Mouse (Mus musculus): Measurements from ENCODE around the gene Pheta2. TPM values are rescaled to one million over a fixed set of nuclear protein-coding genes. Genes with fewer than 3 reads are reported as not detected.
"Not testable (repeated sequence)": the region's sequence is repeated elsewhere in the genome, so short reads cannot be mapped to it uniquely, and the experiment has no call there.

Gene Pheta2
- polyA plus RNA-seq, 1 experiment from 2014 or later = 1.4 TPM

DNA sequence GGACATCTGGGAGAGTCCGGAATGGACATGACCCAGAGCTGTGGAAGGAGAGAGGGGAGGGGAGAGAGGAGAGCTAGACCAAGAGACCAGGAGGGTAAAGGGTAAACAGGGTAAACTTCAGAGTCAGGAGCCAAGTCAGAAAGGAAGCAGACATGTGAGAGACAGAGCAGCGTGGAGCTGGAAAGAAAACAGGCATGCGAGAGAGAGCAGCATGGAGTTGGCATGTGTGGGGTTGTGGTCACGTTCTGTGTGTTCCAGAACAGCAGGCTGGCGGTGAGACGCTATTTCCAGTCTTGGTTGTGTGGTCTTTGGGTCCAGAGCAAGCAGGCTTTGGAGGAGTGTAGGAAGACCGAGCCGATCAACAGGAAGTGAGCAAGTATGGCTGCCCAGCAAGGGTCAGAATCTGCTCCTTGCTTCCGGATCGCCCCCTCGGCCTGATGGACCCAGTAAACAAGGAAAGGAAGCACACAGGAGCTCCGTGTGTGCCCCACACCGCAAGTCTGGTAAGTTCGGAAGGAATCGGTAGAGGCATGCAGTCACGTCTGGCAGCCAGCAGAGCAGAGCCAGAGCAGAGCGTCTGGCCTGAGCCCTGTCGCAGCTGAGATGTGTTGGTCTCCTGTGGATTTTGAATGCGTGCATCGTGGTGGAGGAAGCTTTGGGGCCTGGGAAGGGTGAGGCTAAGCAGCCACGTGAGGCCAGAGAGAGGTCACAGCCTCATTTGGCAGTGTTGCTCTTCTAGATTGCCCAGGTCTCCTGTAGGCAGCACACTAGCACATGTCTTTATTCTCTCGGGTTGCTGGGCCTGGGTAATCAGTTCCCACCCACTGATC, 19.9 kb downstream of the Pheta2 start:
- Histone ChIP-seq H3K36me3 (no peaks in the 10 kb centered on the region), H3K27ac (replicated peaks) (no peak overlapping the region), H3K4me2 (replicated peaks) (no peak overlapping the region), H3K4me3 (no peak overlapping the region), H3K9me3 (no peaks in the 10 kb centered on the region), H3K4me1 (peaks cover 6% of the 10 kb centered on the region), H3K9ac (replicated peaks) (no peak overlapping the region), H3K27me3 (no peaks in the 10 kb centered on the region)
- ATAC-seq (replicated peaks) = no peak
- WGBS = 72% methylated on average over 22 of the region's 22 CpGs

DNA sequence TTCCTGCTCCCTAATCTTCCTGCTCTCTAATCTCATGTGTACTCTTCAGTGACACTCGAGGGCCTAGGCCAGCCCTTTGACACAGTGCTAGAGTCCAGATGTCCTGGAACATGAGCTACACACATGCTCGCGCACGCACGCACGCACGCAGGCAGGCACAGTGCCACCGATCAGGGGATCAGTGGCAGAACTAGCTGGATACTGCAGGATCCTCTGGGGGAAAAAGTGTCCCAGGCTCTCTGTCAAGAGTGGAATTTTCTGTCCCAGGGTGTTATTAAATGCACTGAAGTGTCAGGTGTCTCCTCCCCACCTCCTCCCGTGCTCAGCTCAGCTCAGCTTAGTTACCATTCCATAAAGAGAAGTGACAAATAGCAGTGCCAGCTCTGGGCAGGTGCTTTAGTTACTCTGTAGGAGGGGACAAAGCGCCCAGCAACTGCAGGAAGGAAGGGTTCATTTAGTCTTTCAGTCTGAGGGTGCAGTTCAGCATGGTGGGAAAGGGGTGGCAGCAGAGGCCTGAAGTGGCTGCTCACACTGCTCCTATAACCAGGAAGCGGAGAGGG, 22.8 kb downstream of the Pheta2 start:
- Histone ChIP-seq H3K27me3 (no peaks in the 10 kb centered on the region), H3K36me3 (no peaks in the 10 kb centered on the region), H3K9ac (replicated peaks) (no peak overlapping the region), H3K9me3 (no peaks in the 10 kb centered on the region), H3K4me1 (no peaks in the 10 kb centered on the region), H3K4me2 (replicated peaks) (no peak overlapping the region), H3K4me3 (no peak overlapping the region), H3K27ac (replicated peaks) (no peak overlapping the region)
- WGBS = 76% methylated on average over 11 of the region's 11 CpGs
- no peak for ATAC-seq (replicated peaks)

GRCm38 (mm10) chr15:82362234-82362633, 23.5 kb downstream of the Pheta2 start:
- WGBS = 88% methylated on average over 4 of the region's 4 CpGs
- Histone ChIP-seq H3K27ac (replicated peaks) (no peak overlapping the region), H3K36me3 (no peaks in the 10 kb centered on the region), H3K27me3 (no peaks in the 10 kb centered on the region), H3K4me2 (replicated peaks) (no peak overlapping the region), H3K9ac (replicated peaks) (no peak overlapping the region), H3K4me1 (no peaks in the 10 kb centered on the region), H3K9me3 (no peaks in the 10 kb centered on the region), H3K4me3 (no peak overlapping the region)
- ATAC-seq (replicated peaks) = no peak

DNA sequence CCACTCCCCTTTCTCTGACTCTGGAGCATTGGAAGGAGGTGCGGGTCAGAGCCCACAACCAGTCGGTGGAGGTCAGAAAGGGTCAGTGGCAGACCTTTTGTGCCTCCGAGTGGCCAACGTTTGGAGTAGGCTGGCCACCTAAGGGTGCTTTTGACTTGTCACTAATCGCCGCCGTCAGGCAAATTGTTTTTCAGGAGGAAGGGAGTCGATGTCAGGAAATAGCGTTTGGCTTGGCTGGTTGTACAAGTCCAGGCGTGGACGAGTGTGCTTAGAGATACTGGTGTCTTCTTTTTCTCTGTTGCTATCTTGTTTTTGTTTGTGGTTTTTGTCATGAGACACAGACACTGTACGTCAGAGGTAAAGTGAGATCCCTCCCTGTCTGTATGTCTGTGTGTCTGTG, 25.1 kb downstream of the Pheta2 start:
- not testable (repeated sequence) for H3K4me3 ChIP-seq; H3K4me1 ChIP-seq; H3K9me3 ChIP-seq; ATAC-seq (replicated peaks); H3K4me2 ChIP-seq (replicated peaks); H3K27ac ChIP-seq (replicated peaks); H3K36me3 ChIP-seq; H3K27me3 ChIP-seq; H3K9ac ChIP-seq (replicated peaks)
- WGBS = 77% methylated on average over 8 of the region's 12 CpGs

- not testable (repeated sequence) for ATAC-seq (replicated peaks); H3K27ac ChIP-seq (replicated peaks)
- 19% methylated on average over 6 of the region's 9 CpGs for WGBS
Measured at GRCm38 (mm10) chr15:82364561-82364960, 25.8 kb downstream of the Pheta2 start.

GRCm38 (mm10) chr15:82368146-82368545, 29.4 kb downstream of the Pheta2 start:
- 94% methylated on average over 4 of the region's 4 CpGs for WGBS
- no peak overlapping the region for H3K9ac ChIP-seq (replicated peaks)
- no peak overlapping the region for H3K27ac ChIP-seq (replicated peaks)

More at GRCm38 (mm10) chr15:82364561-82364960, 25.8 kb downstream of the Pheta2 start:
- H3K9ac ChIP-seq (replicated peaks); H3K9me3 ChIP-seq; H3K4me2 ChIP-seq (replicated peaks); H3K36me3 ChIP-seq; H3K4me1 ChIP-seq; H3K27me3 ChIP-seq; H3K4me3 ChIP-seq: not testable (repeated sequence)

GRCm38 (mm10) chr15:82368851-82369250, 30.1 kb downstream of the Pheta2 start:
- Histone ChIP-seq H3K4me1 (no peaks in the 10 kb centered on the region), H3K27me3 (no peaks in the 10 kb centered on the region), H3K36me3 (no peaks in the 10 kb centered on the region), H3K9me3 (no peaks in the 10 kb centered on the region), H3K27ac (replicated peaks) (no peak overlapping the region), H3K4me2 (replicated peaks) (no peak overlapping the region), H3K4me3 (no peak overlapping the region), H3K9ac (replicated peaks) (no peak overlapping the region)
- ATAC-seq (replicated peaks) = no peak
- 91% methylated on average over 1 of the region's 1 CpGs for WGBS

More at GRCm38 (mm10) chr15:82368146-82368545, 29.4 kb downstream of the Pheta2 start:
- Histone ChIP-seq H3K9me3 (no peaks in the 10 kb centered on the region), H3K36me3 (no peaks in the 10 kb centered on the region), H3K27me3 (no peaks in the 10 kb centered on the region), H3K4me3 (no peak overlapping the region), H3K4me1 (no peaks in the 10 kb centered on the region), H3K4me2 (replicated peaks) (no peak overlapping the region)
- no peak for ATAC-seq (replicated peaks)

- no peaks in the 10 kb centered on the region for H3K36me3 ChIP-seq
- H3K27ac ChIP-seq (replicated peaks) = no peak overlapping the region
- H3K4me1 ChIP-seq = peaks cover 10% of the 10 kb centered on the region; the same call in 1 of the 2 replicates
- no peaks in the 10 kb centered on the region for H3K9me3 ChIP-seq
- no peak for ATAC-seq (replicated peaks)
- 93% methylated on average over 6 of the region's 6 CpGs for WGBS
- no peak overlapping the region for H3K4me2 ChIP-seq (replicated peaks)
- H3K9ac ChIP-seq (replicated peaks) = no peak overlapping the region
- no peak overlapping the region for H3K4me3 ChIP-seq
- no peaks in the 10 kb centered on the region for H3K27me3 ChIP-seq
Measured at GRCm38 (mm10) chr15:82372446-82372845, 33.7 kb downstream of the Pheta2 start.

DNA sequence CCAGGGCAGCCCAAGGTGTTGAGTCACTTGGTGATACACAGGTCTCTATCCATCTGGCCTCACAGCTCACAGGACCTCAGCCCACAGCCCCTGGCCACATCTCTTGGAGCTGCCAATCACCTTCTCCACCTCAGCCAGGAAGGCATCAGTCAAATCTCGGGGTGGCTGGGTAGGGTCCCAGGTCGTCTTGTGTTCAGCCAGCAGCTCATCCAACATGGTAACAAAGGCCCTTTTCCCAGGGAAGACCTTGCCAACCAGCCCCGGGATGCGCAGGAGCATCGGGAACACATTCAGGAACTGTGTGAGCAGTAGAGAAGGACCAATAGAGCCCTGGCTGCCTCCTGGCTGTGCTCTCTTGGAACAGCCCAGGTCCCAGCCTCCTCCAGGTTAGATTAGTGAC, 34.2 kb downstream of the Pheta2 start:
- ATAC-seq (replicated peaks) = no peak
- H3K4me2 ChIP-seq (replicated peaks) = no peak overlapping the region
- WGBS = 87% methylated on average over 5 of the region's 5 CpGs
- H3K4me3 ChIP-seq = no peak overlapping the region
- no peaks in the 10 kb centered on the region for H3K9me3 ChIP-seq
- H3K9ac ChIP-seq (replicated peaks) = no peak overlapping the region
- H3K27ac ChIP-seq (replicated peaks) = no peak overlapping the region
- H3K36me3 ChIP-seq = no peaks in the 10 kb centered on the region
- peaks cover 10% of the 10 kb centered on the region; the same call in 1 of the 2 replicates for H3K4me1 ChIP-seq
- H3K27me3 ChIP-seq = no peaks in the 10 kb centered on the region

- Histone ChIP-seq H3K4me2 (replicated peaks) (no peak overlapping the region), H3K27me3 (no peaks in the 10 kb centered on the region), H3K4me1 (peaks cover 10% of the 10 kb centered on the region; the same call in 1 of the 2 replicates), H3K9ac (replicated peaks) (no peak overlapping the region), H3K27ac (replicated peaks) (no peak overlapping the region), H3K36me3 (no peaks in the 10 kb centered on the region), H3K4me3 (no peak overlapping the region), H3K9me3 (no peaks in the 10 kb centered on the region)
- ATAC-seq (replicated peaks) = no peak
- 78% methylated on average over 5 of the region's 5 CpGs for WGBS
Measured at GRCm38 (mm10) chr15:82374437-82374836, 35.7 kb downstream of the Pheta2 start.

GRCm38 (mm10) chr15:82375855-82376254, 37.1 kb downstream of the Pheta2 start:
- H3K9me3 ChIP-seq = no peaks in the 10 kb centered on the region
- H3K4me2 ChIP-seq (replicated peaks) = no peak overlapping the region
- no peaks in the 10 kb centered on the region for H3K27me3 ChIP-seq
- no peak overlapping the region for H3K27ac ChIP-seq (replicated peaks)
- ATAC-seq (replicated peaks) = no peak
- no peaks in the 10 kb centered on the region for H3K36me3 ChIP-seq
- no peak overlapping the region for H3K4me3 ChIP-seq
- no peak overlapping the region for H3K9ac ChIP-seq (replicated peaks)
- peaks cover 19% of the 10 kb centered on the region for H3K4me1 ChIP-seq
- 87% methylated on average over 9 of the region's 9 CpGs for WGBS

- Histone ChIP-seq H3K4me1 (peaks cover 23% of the 10 kb centered on the region), H3K27ac (replicated peaks) (peak overlapping the region; percentile 35)
Measured at GRCm38 (mm10) chr15:82376393-82377138, 37.8 kb downstream of the Pheta2 start.

More at GRCm38 (mm10) chr15:82376393-82377138, 37.8 kb downstream of the Pheta2 start:
- no peaks in the 10 kb centered on the region for H3K36me3 ChIP-seq
- no peak overlapping the region for H3K4me2 ChIP-seq (replicated peaks)
- 38% methylated on average over 17 of the region's 17 CpGs for WGBS
- no peaks in the 10 kb centered on the region for H3K9me3 ChIP-seq
- no peaks in the 10 kb centered on the region for H3K27me3 ChIP-seq
- H3K9ac ChIP-seq (replicated peaks) = no peak overlapping the region
- no peak overlapping the region for H3K4me3 ChIP-seq
- 0 out of 2 replicates have a peak, but pooled peaks have one; percentile 33 for ATAC-seq (replicated peaks)
